Mouse (Mus musculus): Measurements from ENCODE around the gene Yap1. TPM values are rescaled to one million over a fixed set of nuclear protein-coding genes. Genes with fewer than 3 reads are reported as not detected.

The Yap1 gene
- 10 to 100 TPM; 16.9 to 20.7 TPM for total RNA-seq (2021)
- long read RNA-seq, full-length matches to known transcripts, result 1 of 9 reads
- long read RNA-seq, partial matches to known transcripts, result 0 of 9 reads
- long read RNA-seq, other reads (novel, unspliced or antisense), result 8 of 9 reads

DNA sequence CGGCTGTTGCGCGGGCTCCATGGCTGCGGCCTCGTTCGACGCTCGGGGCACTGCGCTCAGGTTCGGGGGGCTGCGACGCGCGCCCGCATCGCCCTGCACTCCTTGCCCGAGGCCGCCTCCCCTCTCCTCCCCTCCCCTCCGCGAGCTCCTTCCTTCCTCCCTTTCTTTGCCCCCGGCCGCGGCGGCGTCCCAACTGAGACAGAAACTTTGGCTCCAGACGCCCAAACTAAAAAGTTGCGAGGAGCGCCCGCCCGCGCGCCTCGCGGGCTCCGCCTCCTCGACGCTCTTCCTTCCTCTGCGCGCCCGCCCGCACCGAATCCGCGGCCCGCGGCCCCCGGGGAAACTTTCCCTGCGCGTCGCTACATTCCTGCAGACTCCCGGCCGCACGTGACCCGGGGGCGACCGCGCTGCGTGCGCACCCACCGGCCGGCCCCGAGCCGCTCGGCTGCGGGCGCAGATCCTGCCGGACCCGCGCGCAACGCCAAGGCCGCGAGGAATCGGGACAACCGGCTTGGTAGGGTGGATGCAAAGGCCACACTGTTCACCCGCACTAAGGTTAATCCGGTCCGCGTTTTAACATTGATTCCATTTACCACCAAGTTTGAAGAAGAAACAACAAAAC is at the start of gene Yap1:
Gene Yap1, minus strand, starts transcription at position 227 of the 622 bp plus-strand sequence.
- DNase-seq (ENCODE audit: low spot score in 2 of 2), result peak; percentile 59 to 73

GRCm38 (mm10) chr9:8043044-8043387 is 38.6 kb upstream of the Yap1 start:
- no peak for DNase-seq (ENCODE audit: low spot score in 2 of 2)

- DNase-seq (ENCODE audit: low spot score in 2 of 2), result peak; percentile 93 to 97
Measured at GRCm38 (mm10) chr9:8042338-8043043, 38.1 kb upstream of the Yap1 start, which contains the start of gene Cfap300. Gene Cfap300 (minus strand): TSS chr9:8042823.

DNA sequence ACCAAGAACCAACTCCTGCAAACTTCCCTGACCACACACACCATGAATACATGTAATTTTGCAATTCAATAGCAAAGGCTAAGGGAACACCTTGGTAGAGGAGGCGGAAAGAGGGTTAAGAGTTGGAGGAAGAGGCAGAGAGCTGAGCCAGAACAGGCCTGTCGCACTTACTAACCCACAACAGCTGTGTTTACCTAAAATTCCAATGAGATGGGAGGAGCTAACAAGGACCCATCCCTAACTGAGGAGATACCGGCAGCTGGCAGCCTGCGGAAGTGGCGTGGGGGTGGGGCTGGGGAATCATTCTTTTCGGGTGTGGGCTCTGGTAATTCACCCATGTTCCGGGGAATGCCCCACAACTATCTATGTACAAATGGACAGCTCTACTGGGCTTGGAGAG is 31.1 kb upstream of the Yap1 start:
- no peak for DNase-seq (ENCODE audit: low spot score in 2 of 2)

DNA sequence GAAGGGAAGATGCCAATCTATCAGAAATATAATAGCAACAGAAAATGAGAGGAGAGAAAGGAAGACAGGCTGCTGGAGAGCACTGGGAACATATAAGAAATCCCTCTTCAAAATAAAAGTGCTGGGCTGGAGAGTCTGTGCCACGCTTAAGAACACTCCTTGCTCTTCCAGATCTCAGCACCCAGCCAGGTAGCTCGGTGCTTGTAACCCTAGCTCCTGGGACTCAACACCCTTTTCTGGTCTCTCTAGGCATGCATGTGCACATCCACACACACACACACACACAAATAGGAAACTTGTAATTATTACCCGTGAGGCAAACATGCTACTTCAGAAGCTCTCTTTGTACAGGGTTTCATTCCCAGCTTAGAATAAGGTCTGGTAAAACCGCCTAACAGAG is 30.7 kb upstream of the Yap1 start:
- DNase-seq (ENCODE audit: low spot score in 2 of 2), result no peak

DNA sequence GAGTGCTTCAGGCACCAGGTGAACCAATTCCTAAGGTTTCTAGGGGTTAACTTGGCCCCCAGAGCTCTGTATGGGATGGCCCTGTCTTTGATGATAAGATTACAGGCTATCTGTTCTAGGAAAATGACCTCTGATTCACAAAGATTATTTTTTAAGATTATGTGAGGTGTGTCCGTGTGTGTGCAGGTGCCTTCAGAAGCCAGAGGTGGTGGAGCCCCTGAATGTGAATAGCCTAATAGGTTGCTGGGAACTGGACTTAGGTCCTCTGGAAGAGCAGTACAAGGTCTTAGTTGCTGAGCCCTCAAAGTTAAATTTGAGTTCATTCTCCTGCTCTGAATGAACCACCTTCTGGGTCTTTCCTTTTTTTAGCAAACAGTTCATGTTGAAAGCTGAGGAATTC is 29.7 kb upstream of the Yap1 start:
- no peak for DNase-seq (ENCODE audit: low spot score in 2 of 2)

DNA sequence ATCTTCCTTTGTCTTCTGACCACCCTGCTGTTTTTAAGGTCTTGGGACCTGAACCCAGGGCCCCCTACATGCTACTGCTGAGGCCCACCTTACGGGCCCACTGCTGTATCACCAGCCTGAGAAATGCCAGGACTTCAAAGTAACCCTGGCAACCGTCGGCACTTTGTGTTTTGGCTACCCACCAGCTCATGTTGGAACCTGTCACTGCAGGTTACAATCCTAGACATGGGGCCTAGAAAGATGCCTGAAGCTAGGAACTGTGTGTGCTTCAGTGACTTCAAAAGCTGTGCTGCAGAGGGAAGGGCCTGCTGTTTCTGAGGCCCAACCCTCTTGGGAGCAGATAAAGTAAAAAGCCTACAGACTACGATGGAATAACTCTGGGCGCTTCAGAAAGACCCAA is 28.5 kb upstream of the Yap1 start:
- DNase-seq (ENCODE audit: low spot score in 2 of 2), result no peak

DNA sequence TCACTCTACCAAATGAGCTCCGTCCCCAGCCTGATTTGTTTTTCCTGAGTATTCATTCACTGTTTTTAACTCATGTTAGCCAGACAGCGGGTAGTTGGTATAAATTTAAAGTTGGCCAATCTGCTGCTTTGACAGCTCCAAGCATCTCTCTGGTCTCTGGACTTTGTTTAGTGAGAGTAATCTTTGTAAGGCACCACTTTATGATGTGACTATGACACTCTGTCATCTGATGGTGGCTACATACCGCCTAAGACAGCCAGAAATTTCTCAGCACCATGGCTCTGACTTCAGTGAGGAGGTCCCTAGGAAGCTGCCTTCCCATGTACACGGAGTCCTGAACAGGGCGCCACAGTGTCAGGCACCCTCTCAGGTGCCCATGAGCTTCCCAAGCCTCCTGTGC is 14.2 kb upstream of the Yap1 start:
- no peak for DNase-seq (ENCODE audit: low spot score in 2 of 2)

GRCm38 (mm10) chr9:8017253-8017913 is 13.0 kb upstream of the Yap1 start:
- DNase-seq (ENCODE audit: low spot score in 2 of 2), result no peak

GRCm38 (mm10) chr9:8003301-8004271 is 810 bp downstream of the Yap1 start:
- DNase-seq (ENCODE audit: low spot score in 2 of 2), result peak; percentile 6 to 35

DNA sequence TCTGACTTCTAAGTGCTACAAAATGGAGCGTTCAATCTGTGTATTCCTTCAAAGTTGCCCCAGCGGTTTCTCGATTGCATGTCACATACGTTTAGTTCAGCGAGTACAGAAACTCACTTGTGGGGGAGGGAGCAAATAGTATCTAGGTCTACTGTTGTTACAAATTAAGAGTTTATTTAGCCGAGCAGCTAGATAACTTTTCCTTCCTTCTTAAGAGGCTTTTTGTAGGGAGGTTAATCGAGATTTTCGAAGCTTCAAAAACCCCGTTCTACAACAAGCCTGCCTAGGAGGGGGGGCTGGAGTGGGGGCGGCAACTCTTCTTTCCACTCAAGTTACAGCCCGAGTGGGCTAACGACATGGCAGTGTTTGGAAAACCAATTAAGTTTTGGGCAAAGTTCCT is 1.6 kb downstream of the Yap1 start:
- DNase-seq (ENCODE audit: low spot score in 2 of 2), result no peak

GRCm38 (mm10) chr9:8001352-8001751 is 3.0 kb downstream of the Yap1 start:
- DNase-seq (ENCODE audit: low spot score in 2 of 2), result no peak

DNA sequence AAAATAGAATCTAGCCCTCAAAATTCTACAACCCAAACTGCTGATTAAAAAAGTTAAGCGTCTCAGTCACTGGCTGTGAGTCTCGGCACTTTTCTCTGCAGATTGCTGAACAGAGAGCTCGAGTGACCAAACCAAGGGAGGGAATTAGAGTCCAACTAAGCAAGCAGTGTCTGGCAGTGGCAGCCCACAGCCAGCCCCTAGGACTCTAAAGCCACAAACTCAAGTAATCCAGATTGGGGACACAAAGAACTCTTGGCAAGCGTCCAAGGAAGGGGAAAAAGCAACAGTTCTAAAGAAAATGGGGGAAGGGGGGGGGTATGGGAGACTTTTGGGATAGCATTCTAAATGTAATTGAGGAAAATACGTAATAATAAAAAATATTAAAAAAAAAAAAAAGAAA is 10.1 kb downstream of the Yap1 start:
- DNase-seq (ENCODE audit: low spot score in 2 of 2), result no peak

DNA sequence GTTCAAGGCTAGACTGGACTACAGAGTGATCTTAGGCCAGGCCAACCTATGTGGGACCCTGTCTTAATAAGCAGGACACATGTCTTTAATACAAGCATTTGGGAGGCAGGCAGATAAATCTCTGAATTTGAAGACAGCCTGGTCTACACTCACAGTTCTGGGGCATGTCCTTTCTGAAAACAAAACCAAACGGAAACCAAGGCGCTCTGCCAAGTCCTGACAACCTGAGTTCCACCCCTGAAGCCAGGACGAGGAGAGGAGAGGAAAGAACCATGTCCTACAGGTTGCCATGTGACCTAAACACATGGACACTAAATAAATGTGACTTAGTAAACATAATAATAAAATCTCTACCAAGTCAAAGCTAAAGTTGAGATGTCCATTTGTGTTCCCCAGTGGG is 11.7 kb downstream of the Yap1 start:
- DNase-seq (ENCODE audit: low spot score in 2 of 2), result no peak

DNA sequence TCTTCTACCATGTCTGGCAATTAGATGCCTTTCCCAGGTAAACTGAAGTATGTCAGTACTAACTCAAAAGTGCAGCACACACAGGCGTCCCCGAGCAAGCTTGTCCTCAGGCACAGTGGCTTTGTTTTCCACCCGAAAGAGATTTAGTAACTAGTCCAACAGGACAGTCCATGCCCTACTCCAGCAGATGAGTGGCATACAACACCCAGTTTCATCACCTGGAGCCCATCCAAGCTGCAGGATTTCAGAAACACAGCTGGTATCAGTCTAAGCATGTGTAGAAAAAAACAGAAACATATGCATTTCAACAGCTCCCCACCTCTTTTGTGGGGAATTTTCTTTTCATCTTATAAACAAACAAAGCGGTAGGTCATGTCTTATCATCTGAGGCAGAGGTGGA is 13.5 kb downstream of the Yap1 start:
- no peak for DNase-seq (ENCODE audit: low spot score in 2 of 2)

DNA sequence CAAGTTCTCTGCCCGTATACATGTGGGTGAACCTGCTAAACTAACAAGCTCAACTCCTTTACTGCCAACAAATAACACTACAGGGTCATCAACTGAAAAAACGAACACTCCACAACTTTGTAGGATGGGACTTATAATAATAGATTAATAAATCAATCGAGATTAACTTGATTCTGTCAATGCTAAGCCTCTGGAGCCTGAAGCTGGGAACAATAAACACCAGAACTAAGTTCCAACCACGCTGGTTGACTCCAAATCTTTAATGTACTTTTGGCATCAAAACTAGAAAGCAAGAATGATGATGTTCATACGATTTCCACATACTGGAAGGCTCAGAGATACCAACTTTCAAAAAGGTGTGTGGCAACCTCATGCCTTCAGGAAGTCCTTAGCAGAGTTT is 17.3 kb downstream of the Yap1 start:
- DNase-seq (ENCODE audit: low spot score in 2 of 2), result no peak

DNA sequence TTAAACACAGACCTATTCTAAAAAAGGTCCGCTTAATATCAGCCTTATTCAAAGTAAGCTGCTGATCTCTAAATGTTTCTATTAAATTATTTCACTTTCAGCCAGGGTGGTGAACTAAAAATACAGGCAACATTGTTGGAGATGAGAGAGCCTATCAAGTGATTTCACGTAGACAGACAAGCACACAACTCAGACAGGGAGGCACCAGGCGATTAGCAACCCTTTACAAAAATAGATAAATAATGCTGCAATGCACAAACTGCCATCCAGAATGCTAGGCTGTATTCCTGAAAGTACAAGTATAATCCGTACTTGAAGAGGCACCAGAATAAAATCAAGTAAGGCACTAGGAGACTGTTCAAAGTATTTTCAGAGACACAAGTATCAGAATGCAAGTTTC is 20.1 kb downstream of the Yap1 start:
- no peak for DNase-seq (ENCODE audit: low spot score in 2 of 2)

DNA sequence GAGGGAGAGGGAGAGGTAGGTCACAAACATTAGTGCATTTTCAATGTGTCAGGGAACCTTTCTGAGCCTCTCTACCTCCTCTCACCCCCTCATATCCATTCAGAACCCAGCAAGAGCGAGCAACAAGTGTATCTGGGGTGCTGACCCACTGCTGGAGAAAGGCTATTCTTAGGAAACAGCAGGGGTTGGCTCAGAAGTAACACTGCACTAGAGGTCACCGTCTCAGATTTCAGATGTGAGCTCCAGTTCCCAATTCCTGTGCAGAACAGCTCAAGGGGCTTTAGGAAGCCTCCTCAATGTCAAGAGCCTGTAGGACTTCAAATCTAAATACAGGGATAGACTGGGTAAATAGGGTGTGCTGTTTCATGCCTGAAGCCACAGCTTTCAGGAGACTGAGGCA is 20.7 kb downstream of the Yap1 start:
- no peak for DNase-seq (ENCODE audit: low spot score in 2 of 2)

DNA sequence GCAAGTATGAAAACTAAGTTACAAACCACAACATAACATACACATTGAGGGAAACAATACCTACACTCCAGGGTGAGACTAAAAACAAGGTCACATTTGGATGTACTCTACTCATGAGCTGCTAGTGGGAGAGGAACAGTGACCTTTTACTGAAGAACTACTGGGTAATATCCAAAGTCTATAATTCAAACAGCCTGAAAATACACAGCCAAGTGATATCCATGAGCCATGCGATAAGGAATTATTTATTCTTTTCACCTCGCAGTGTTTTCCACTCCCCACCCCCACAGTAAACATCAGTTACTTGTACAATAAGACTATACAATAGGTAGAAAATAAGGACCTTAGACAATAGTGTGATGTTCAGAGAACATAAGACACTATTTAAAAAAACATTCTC is 24.2 kb downstream of the Yap1 start:
- no peak for DNase-seq (ENCODE audit: low spot score in 2 of 2)

- DNase-seq (ENCODE audit: low spot score in 2 of 2), result no peak
Measured at GRCm38 (mm10) chr9:7979153-7979916, 25.1 kb downstream of the Yap1 start.

Data from layer of hippocampus, adult 18-20 months (tissue).